Mouse (Mus musculus) liver, postnatal 0 days (tissue): ENCODE results near the gene Zfp414. TPM values are rescaled to one million over a fixed set of nuclear protein-coding genes. Genes with fewer than 3 reads are reported as not detected.

Experiments
- ATAC-seq: fragments of 200-750 bp; cut with Nextera tagmentation; 2 replicates; pipeline ENCODE4 v1.8.0; 2017; ENCODE audit warnings: mild to moderate bottlenecking, moderate library complexity
- DNase-seq: peaks from one replicate; pipeline ENCODE4 v3.0.0-alpha.2; 2016
- H3K27ac ChIP-seq: fragments of 300-500 bp; sonication (generic); 2 replicates; pipeline ENCODE4 v1.5.1; 2014; ENCODE audit warnings: antibody characterized with exemption, moderate library complexity, mild to moderate bottlenecking, low read depth
- H3K27me3 ChIP-seq: fragments of 300-500 bp; sonication (generic); 2 replicates; pipeline ENCODE4 v1.6.1; 2014; ENCODE audit warnings: low read length, control low read depth, mixed read lengths; ENCODE audit not compliant: insufficient read depth
- H3K36me3 ChIP-seq: fragments of 300-500 bp; sonication (generic); replicated peaks from 2 replicates; pipeline ENCODE4 v1.6.1; 2014; ENCODE audit warnings: mild to moderate bottlenecking, control low read depth, low read length, moderate library complexity, mixed read lengths; ENCODE audit not compliant: insufficient read depth
- H3K4me1 ChIP-seq: fragments of 300-500 bp; sonication (generic); 2 replicates; pipeline ENCODE4 v1.6.1; 2014; ENCODE audit warnings: antibody characterized with exemption, mild to moderate bottlenecking, control low read depth; ENCODE audit not compliant: insufficient read depth
- H3K4me2 ChIP-seq: fragments of 300-500 bp; sonication (generic); 2 replicates; pipeline ENCODE4 v1.6.1; 2014; ENCODE audit warnings: low read depth, mild to moderate bottlenecking, low read length, moderate library complexity, mixed read lengths
- H3K4me3 ChIP-seq: fragments of 300-500 bp; sonication (generic); 2 replicates; pipeline ENCODE4 v1.5.1; 2014; ENCODE audit warnings: low read depth, low read length
- H3K9ac ChIP-seq: fragments of 300-500 bp; sonication (generic); replicated peaks from 2 replicates; pipeline ENCODE4 v1.6.1; 2014; ENCODE audit warnings: mild to moderate bottlenecking, moderate library complexity
- H3K9me3 ChIP-seq: fragments of 300-500 bp; sonication (generic); 2 replicates; pipeline ENCODE4 v1.6.1; 2016; ENCODE audit warnings: mild to moderate bottlenecking, control low read depth, low read length, mixed read lengths
- CTCF ChIP-seq: sonication (generic); IDR thresholded peaks from 2 replicates; pipeline ENCODE4 v1.5.1; 2016; ENCODE audit warnings: antibody characterized with exemption, low read depth
- EP300 ChIP-seq: IDR thresholded peaks from 2 replicates; pipeline ENCODE4 v1.6.1; 2016; ENCODE audit warnings: antibody characterized with exemption, low read depth, mild to moderate bottlenecking
- WGBS: fragments of 180-500 bp; shearing (Covaris S2); extraction: QIAGEN DNeasy Blood & Tissue Kit; methylation state at CpG from one replicate; pipeline ENCODE4 v1.1.7; 2014; ENCODE audit not compliant: insufficient replicate concordance; 5-methylcytosine and 5-hydroxymethylcytosine counted together
- polyA plus RNA-seq: library from polyadenylated mRNA; unstranded; fragments of >200 nt; fragmentation: Nextera tagmentation; extraction: Ambion mirVana; gene quantifications from 2 replicates; pipeline ENCODE4 v1.2.1, GENCODE M21; 2015

The Zfp414 gene
- polyA plus RNA-seq, 1 experiment from 2014 or later = 14.3 TPM

- Histone ChIP-seq H3K4me3 (peak overlapping the region; percentile 81), H3K9ac (no peak overlapping the region), H3K4me2 (peak overlapping the region; percentile 90), H3K4me1 (peaks cover 17% of the 10 kb centered on the region), H3K27ac (no peak overlapping the region), H3K36me3 (peaks cover 10% of the 10 kb centered on the region), H3K9me3 (no peaks in the 10 kb centered on the region), H3K27me3 (no peaks in the 10 kb centered on the region)
- ATAC-seq (no peak), DNase-seq (no peak)
- TF ChIP-seq EP300 (no peak), CTCF (no peak)
- 90% methylated on average over 13 of the region's 13 CpGs for WGBS
These were observed 1.4 kb downstream of the Zfp414 start for GRCm38 (mm10) chr17:33630171-33630895.

- TF ChIP-seq EP300 (no peak), CTCF (no peak)
- peaks cover 17% of the 10 kb centered on the region for H3K4me1 ChIP-seq
- no peak for DNase-seq
- 94% methylated on average over 9 of the region's 9 CpGs for WGBS
- H3K27ac ChIP-seq = no peak overlapping the region
- ATAC-seq = no peak
- H3K9me3 ChIP-seq = no peaks in the 10 kb centered on the region
- H3K36me3 ChIP-seq = peaks cover 10% of the 10 kb centered on the region
- no peaks in the 10 kb centered on the region for H3K27me3 ChIP-seq
- no peak overlapping the region for H3K4me2 ChIP-seq
- no peak overlapping the region for H3K4me3 ChIP-seq
- H3K9ac ChIP-seq = no peak overlapping the region
These were observed 2.3 kb downstream of the Zfp414 start for GRCm38 (mm10) chr17:33631236-33631635.

- DNase-seq (no peak), ATAC-seq (no peak)
- H3K4me3 ChIP-seq = no peak overlapping the region
- H3K4me2 ChIP-seq = no peak overlapping the region
- H3K36me3 ChIP-seq = peaks cover 10% of the 10 kb centered on the region
- H3K27ac ChIP-seq = no peak overlapping the region
- 90% methylated on average over 5 of the region's 5 CpGs for WGBS
- H3K9ac ChIP-seq = no peak overlapping the region
- no peaks in the 10 kb centered on the region for H3K27me3 ChIP-seq
- TF ChIP-seq CTCF (no peak), EP300 (no peak)
- no peaks in the 10 kb centered on the region for H3K9me3 ChIP-seq
- H3K4me1 ChIP-seq = peaks cover 17% of the 10 kb centered on the region
These were observed 2.9 kb downstream of the Zfp414 start for GRCm38 (mm10) chr17:33631796-33632195.

GRCm38 (mm10) chr17:33637038-33637437 lies 8.1 kb downstream of the Zfp414 start:
- Histone ChIP-seq H3K4me3 (no peak overlapping the region), H3K27ac (peak overlapping the region; percentile 24; the same call in 1 of the 2 replicates), H3K4me2 (no peak overlapping the region), H3K27me3 (no peaks in the 10 kb centered on the region), H3K9me3 (no peaks in the 10 kb centered on the region), H3K4me1 (peaks cover 3% of the 10 kb centered on the region), H3K9ac (no peak overlapping the region), H3K36me3 (peaks cover 2% of the 10 kb centered on the region; the same call in 1 of the 2 replicates)
- DNase-seq (no peak), ATAC-seq (no peak)
- WGBS = 73% methylated on average over 2 of the region's 2 CpGs
- no peak for TF ChIP-seq EP300
- TF ChIP-seq CTCF = no peak

GRCm38 (mm10) chr17:33637516-33638276 lies 8.8 kb downstream of the Zfp414 start, which contains the start of gene Pram1:
Gene Pram1, plus strand, starts transcription at chr17:33638056.
- Histone ChIP-seq H3K4me1 (peaks cover 3% of the 10 kb centered on the region), H3K27me3 (no peaks in the 10 kb centered on the region), H3K36me3 (peaks cover 2% of the 10 kb centered on the region; the same call in 1 of the 2 replicates), H3K4me3 (peak within 1 kb of the TSS; percentile 19), H3K4me2 (peak within 1 kb of the TSS; percentile 42), H3K27ac (peak within 1 kb of the TSS; percentile 68), H3K9ac (no peak within 1 kb of the TSS), H3K9me3 (no peaks in the 10 kb centered on the region)
- TF ChIP-seq CTCF = no peak
- no peak for TF ChIP-seq EP300
- WGBS = 48% methylated on average over 4 of the region's 4 CpGs
- peak; percentile 42 for ATAC-seq
- DNase-seq = peak; percentile 31

GRCm38 (mm10) chr17:33639743-33640142 lies 10.9 kb downstream of the Zfp414 start:
- H3K4me1 ChIP-seq = peaks cover 3% of the 10 kb centered on the region
- no peak overlapping the region for H3K9ac ChIP-seq
- WGBS = 15% methylated on average over 6 of the region's 6 CpGs
- no peaks in the 10 kb centered on the region for H3K27me3 ChIP-seq
- peak overlapping the region; percentile 65 for H3K27ac ChIP-seq
- peak overlapping the region; percentile 19; the same call in 1 of the 2 replicates for H3K4me3 ChIP-seq
- ATAC-seq = peak; percentile 47
- peak overlapping the region; percentile 42; the same call in 1 of the 2 replicates for H3K4me2 ChIP-seq
- peaks cover 12% of the 10 kb centered on the region for H3K36me3 ChIP-seq
- no peaks in the 10 kb centered on the region for H3K9me3 ChIP-seq
- TF ChIP-seq CTCF = no peak
- TF ChIP-seq EP300 = no peak
- no peak for DNase-seq
